Mouse (Mus musculus): Measurements from ENCODE around the gene D930020B18Rik. TPM values are rescaled to one million over a fixed set of nuclear protein-coding genes. Genes with fewer than 3 reads are reported as not detected.

Gene D930020B18Rik
- polyA plus RNA-seq, 1 experiment from 2014 or later = 0.21 TPM

DNA sequence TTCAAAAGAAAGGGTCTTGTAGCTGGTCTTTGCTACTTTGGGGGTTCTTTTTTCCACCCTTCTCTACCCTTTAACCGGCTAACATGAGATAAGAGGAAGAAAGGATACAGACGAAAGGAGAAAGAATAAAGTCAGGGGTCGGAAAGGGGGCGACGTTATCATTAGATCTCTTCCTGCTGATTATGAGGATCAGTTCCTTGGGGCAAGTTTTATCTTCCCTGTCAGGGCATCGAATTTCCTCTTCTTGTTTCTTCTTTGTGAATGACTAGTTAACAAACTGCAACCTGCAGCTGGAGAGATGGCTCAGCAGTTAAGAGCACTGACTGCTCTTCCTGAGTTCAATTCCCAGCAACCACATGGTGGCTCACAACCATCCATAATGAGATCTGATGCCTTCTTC is 4.9 kb downstream of the D930020B18Rik start:
- Histone ChIP-seq H3K4me2 (ENCODE audit: low read length) (no peak overlapping the region), H3K9me3 (replicated peaks; ENCODE audit: low read length) (no peaks in the 10 kb centered on the region), H3K27ac (no peak overlapping the region), H3K4me1 (replicated peaks; ENCODE audit: insufficient read depth, low read length) (no peaks in the 10 kb centered on the region), H3K36me3 (ENCODE audit: insufficient read depth, low read length) (no peaks in the 10 kb centered on the region), H3K9ac (ENCODE audit: low read depth, low read length) (no peak overlapping the region), H3K27me3 (ENCODE audit: insufficient read depth, low read length) (no peaks in the 10 kb centered on the region; the same call in none of the 2 replicates), H3K4me3 (replicated peaks; ENCODE audit: low read depth, low read length) (no peak overlapping the region)
- TF ChIP-seq CTCF (IDR thresholded peaks at IDR 0.05; ENCODE audit: low read depth) = no peak
- DNase-seq (ENCODE audit: low spot score) (no peak), ATAC-seq (replicated peaks; ENCODE audit: low FRiP score, low read depth) (no peak)
- WGBS = 63% methylated on average over 6 of the region's 6 CpGs

DNA sequence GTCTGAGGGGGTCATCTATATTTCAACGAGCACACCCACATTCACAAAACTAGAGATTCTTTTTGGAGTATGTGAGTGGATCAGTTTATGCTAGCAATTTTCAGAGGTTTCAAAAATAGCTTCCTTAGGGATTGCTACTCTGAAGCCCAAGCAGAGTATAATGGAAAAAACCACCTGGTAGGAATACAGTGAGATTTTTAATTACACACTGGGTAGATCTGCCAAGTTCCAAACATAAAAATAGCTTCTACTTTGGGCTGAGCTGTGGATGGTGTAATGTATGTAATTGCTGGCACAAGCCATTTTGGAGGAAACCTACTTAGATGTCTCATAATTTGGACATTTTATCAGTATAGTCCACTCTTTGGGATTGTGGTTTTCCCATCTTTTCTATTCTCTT is 11.7 kb downstream of the D930020B18Rik start:
- Histone ChIP-seq H3K9me3 (replicated peaks; ENCODE audit: low read length) (no peaks in the 10 kb centered on the region), H3K4me1 (replicated peaks; ENCODE audit: insufficient read depth, low read length) (no peaks in the 10 kb centered on the region), H3K4me3 (replicated peaks; ENCODE audit: low read depth, low read length) (no peak overlapping the region), H3K9ac (ENCODE audit: low read depth, low read length) (no peak overlapping the region), H3K27me3 (ENCODE audit: insufficient read depth, low read length) (no peaks in the 10 kb centered on the region), H3K4me2 (ENCODE audit: low read length) (no peak overlapping the region), H3K27ac (no peak overlapping the region), H3K36me3 (ENCODE audit: insufficient read depth, low read length) (no peaks in the 10 kb centered on the region)
- DNase-seq (ENCODE audit: low spot score) (no peak), ATAC-seq (replicated peaks; ENCODE audit: low FRiP score, low read depth) (no peak)
- 92% methylated on average over 1 of the region's 1 CpGs for WGBS
- TF ChIP-seq CTCF (IDR thresholded peaks at IDR 0.05; ENCODE audit: low read depth) = no peak

DNA sequence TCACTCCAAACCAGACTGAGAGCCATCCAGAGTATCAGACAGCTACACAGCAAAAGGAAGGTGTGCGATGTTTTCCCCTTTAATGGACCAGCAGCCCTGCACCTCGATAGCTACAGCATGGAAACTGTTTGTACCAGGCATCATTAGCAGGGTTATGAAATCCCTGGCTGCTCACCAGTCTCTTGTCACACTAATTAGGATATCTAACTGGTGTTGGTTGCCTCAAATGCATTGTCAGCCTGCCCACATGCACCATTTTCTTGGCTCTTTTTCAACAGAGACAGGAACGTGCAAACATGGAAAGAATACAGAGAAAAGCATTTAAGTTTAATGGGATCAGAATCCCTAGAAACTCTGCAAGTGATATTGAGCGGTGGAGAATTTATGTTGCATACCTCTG is 14.5 kb downstream of the D930020B18Rik start:
- ATAC-seq (replicated peaks; ENCODE audit: low FRiP score, low read depth) = no peak
- Histone ChIP-seq H3K4me3 (replicated peaks; ENCODE audit: low read depth, low read length) (no peak overlapping the region), H3K27me3 (ENCODE audit: insufficient read depth, low read length) (no peaks in the 10 kb centered on the region), H3K27ac (no peak overlapping the region), H3K4me2 (ENCODE audit: low read length) (no peak overlapping the region), H3K4me1 (replicated peaks; ENCODE audit: insufficient read depth, low read length) (no peaks in the 10 kb centered on the region), H3K36me3 (ENCODE audit: insufficient read depth, low read length) (no peaks in the 10 kb centered on the region), H3K9me3 (replicated peaks; ENCODE audit: low read length) (no peaks in the 10 kb centered on the region), H3K9ac (ENCODE audit: low read depth, low read length) (no peak overlapping the region)
- WGBS = 88% methylated on average over 4 of the region's 4 CpGs
- no peak for TF ChIP-seq CTCF (IDR thresholded peaks at IDR 0.05; ENCODE audit: low read depth)
- no peak for DNase-seq (ENCODE audit: low spot score)

DNA sequence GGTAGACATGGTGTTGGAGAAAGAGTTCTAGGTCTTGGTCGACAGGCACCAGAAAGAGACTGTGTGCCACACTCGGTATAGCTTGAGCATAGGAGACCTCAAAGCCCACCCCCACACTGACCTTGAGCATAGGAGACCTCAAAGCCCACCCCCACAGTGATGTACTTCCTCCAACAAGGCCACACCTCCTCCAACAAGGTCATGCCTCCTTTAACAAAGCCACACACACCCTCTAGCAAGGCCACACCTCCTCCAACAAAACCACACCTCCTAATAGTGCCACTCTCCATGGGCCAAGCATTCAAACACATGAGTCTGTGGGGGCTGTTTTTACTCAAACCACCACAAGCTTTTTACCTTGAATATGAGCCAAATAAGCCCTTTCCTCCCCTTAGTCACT is 21.3 kb downstream of the D930020B18Rik start:
- 93% methylated on average over 2 of the region's 2 CpGs for WGBS

DNA sequence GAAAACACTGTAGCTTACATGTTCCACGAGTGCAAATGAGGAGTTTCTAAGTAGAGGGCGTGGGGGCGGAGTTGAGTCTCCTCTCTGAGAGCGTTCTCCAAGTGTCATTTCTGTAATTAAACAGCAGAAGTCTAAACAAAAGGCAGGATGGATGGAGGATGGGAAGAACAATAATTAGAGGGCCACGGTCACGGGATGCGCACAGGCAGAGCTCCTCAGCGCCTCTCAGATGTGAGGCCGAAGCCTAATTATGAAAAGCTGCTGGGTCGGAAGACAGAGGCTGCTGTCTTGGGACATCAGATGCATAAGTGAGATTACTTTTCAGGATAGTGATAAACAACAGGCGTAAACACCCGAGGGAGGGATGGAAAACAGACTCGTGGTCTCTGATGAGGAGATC is 22.2 kb downstream of the D930020B18Rik start:
- Histone ChIP-seq H3K27ac (no peak overlapping the region), H3K27me3 (ENCODE audit: insufficient read depth, low read length) (no peaks in the 10 kb centered on the region), H3K9ac (ENCODE audit: low read depth, low read length) (no peak overlapping the region), H3K9me3 (replicated peaks; ENCODE audit: low read length) (no peaks in the 10 kb centered on the region), H3K4me2 (ENCODE audit: low read length) (no peak overlapping the region), H3K36me3 (ENCODE audit: insufficient read depth, low read length) (no peaks in the 10 kb centered on the region), H3K4me3 (replicated peaks; ENCODE audit: low read depth, low read length) (no peak overlapping the region), H3K4me1 (replicated peaks; ENCODE audit: insufficient read depth, low read length) (no peaks in the 10 kb centered on the region)
- WGBS = 45% methylated on average over 13 of the region's 13 CpGs
- DNase-seq (ENCODE audit: low spot score) = no peak
- TF ChIP-seq CTCF (IDR thresholded peaks at IDR 0.05; ENCODE audit: low read depth) = no peak; the same call in 1 of the 2 replicates
- ATAC-seq (replicated peaks; ENCODE audit: low FRiP score, low read depth) = no peak

More for the DNA sequence above, 21.3 kb downstream of the D930020B18Rik start:
- no peak overlapping the region for H3K27ac ChIP-seq
- ATAC-seq (replicated peaks; ENCODE audit: low FRiP score, low read depth) = no peak
- H3K4me3 ChIP-seq (replicated peaks; ENCODE audit: low read depth, low read length) = no peak overlapping the region
- no peaks in the 10 kb centered on the region for H3K27me3 ChIP-seq (ENCODE audit: insufficient read depth, low read length)
- no peak overlapping the region for H3K9ac ChIP-seq (ENCODE audit: low read depth, low read length)
- no peak for DNase-seq (ENCODE audit: low spot score)
- H3K4me1 ChIP-seq (replicated peaks; ENCODE audit: insufficient read depth, low read length) = no peaks in the 10 kb centered on the region
- no peaks in the 10 kb centered on the region for H3K36me3 ChIP-seq (ENCODE audit: insufficient read depth, low read length)
- no peaks in the 10 kb centered on the region for H3K9me3 ChIP-seq (replicated peaks; ENCODE audit: low read length)
- H3K4me2 ChIP-seq (ENCODE audit: low read length) = no peak overlapping the region
- no peak for TF ChIP-seq CTCF (IDR thresholded peaks at IDR 0.05; ENCODE audit: low read depth)

DNA sequence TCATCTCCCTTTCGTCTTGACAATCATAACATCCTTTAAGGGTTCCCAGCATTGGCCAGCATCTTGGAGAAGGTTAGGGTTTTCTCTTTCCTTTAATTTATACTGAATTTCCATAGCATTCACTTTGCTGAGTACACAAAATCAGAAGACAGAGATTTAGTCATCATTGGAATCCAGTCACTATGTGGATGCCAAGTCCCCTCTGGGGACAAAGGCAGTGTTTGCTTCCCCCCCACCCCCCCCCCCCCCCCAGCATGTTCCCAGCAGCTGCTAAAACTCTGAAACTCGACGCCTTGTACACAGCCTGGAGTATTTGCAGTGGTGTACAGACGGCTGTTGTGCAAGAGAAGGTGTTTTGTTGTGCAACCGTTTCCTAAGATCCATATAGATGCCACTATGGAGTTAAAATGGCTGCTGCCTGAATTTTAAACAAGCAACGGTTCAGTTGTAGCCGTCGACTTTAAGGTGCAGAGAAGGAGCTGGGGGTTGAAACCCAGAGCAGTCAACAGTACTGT is 24.3 kb downstream of the D930020B18Rik start:
- no peaks in the 10 kb centered on the region for H3K4me1 ChIP-seq (replicated peaks; ENCODE audit: insufficient read depth, low read length)
- no peak overlapping the region for H3K4me2 ChIP-seq (ENCODE audit: low read length)
- DNase-seq (ENCODE audit: low spot score) = no peak
- no peak overlapping the region for H3K9ac ChIP-seq (ENCODE audit: low read depth, low read length)
- no peaks in the 10 kb centered on the region for H3K9me3 ChIP-seq (replicated peaks; ENCODE audit: low read length)
- no peaks in the 10 kb centered on the region for H3K36me3 ChIP-seq (ENCODE audit: insufficient read depth, low read length)
- no peak overlapping the region for H3K27ac ChIP-seq
- WGBS = 64% methylated on average over 8 of the region's 8 CpGs
- no peak for TF ChIP-seq CTCF (IDR thresholded peaks at IDR 0.05; ENCODE audit: low read depth)
- no peak overlapping the region for H3K4me3 ChIP-seq (replicated peaks; ENCODE audit: low read depth, low read length)
- ATAC-seq (replicated peaks; ENCODE audit: low FRiP score, low read depth) = no peak
- no peaks in the 10 kb centered on the region for H3K27me3 ChIP-seq (ENCODE audit: insufficient read depth, low read length)

DNA sequence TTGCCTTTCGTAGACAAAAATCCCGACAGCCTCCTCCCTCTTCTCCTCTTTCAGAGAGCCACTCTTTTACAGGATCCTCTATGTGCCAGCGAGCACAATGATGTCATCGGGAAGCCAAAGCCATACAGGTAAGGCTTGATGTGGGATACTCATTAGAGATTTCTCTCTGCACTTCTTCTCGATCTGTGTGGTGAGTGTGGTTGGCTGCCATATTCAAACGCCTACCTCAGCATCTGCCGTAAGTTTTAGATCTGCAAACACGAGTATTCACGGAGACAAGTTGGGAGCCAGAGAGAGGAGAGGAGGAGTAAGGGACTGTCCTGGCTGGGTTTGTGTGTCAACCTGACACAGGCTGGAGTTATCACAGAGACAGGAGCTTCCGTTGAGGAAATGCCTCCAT is 27.7 kb downstream of the D930020B18Rik start:
- 77% methylated on average over 10 of the region's 10 CpGs for whole genome bisulfite sequencing
- ATAC-seq (replicated peaks; ENCODE audit: low FRiP score, low read depth) (no peak), DNase-seq (ENCODE audit: low spot score) (no peak)
- no peaks in the 10 kb centered on the region for H3K27me3 ChIP-seq (ENCODE audit: insufficient read depth, low read length)
- H3K27ac ChIP-seq = no peak overlapping the region
- H3K9ac ChIP-seq (ENCODE audit: low read depth, low read length) = no peak overlapping the region
- H3K4me1 ChIP-seq (replicated peaks; ENCODE audit: insufficient read depth, low read length) = no peaks in the 10 kb centered on the region
- H3K4me3 ChIP-seq (replicated peaks; ENCODE audit: low read depth, low read length) = no peak overlapping the region
- H3K36me3 ChIP-seq (ENCODE audit: insufficient read depth, low read length) = no peaks in the 10 kb centered on the region
- no peak for TF ChIP-seq CTCF (IDR thresholded peaks at IDR 0.05; ENCODE audit: low read depth)
- H3K9me3 ChIP-seq (replicated peaks; ENCODE audit: low read length) = no peaks in the 10 kb centered on the region
- H3K4me2 ChIP-seq (ENCODE audit: low read length) = no peak overlapping the region
